Mouse (Mus musculus) right cerebral cortex, adult 18-20 months (tissue): ENCODE results near the gene Slc35d2.

Experiments
- DNase-seq: peaks from one replicate; pipeline ENCODE4 v3.0.0; 2022; ENCODE audit warnings: mixed read lengths

The Slc35d2 gene

GRCm38 (mm10) chr13:64128858-64129615, at the start of gene Slc35d2:
Slc35d2 (minus strand) TSS chr13:64129368.
- peak; percentile 6 for DNase-seq

DNA sequence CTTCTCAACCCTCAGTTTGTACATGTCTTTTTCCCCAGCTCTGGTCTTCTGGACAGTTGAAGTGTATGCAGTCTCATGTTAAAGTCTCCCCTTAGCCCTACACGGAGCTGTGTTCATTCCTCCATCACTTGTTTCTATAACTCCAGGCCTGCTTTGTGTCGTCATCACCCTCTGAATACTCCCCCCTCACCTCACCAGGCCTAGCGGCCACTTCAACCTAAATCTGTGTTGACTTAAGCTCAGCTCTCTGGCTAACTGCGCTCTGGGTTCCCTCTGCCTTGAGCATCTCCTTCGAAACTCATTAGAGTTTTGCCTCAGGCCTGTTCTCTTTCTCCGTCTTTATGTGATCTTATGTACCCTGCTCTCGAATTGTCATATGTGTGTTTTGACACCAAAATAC, 48.8 kb upstream of the Slc35d2 start:
- DNase-seq = no peak

DNA sequence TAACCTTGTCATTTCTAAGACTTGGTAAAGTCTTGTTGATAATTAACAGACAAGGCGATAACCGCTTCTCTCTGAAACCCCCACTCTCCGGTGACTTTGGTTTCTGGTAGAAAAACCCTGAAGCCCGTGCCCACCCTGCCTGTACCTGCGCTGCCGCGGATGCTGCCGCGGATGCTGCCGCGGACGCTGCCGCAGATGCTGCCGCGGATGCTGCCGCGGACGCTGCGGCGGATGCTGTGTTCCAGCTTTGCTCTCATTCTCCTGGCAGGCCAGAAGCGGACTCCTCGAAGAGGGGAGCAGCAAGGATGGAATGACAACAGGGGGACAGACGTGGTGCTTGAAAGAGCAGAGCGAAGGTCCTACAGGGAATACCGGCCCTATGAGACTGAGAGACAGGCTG, 40.6 kb upstream of the Slc35d2 start:
- DNase-seq = no peak

DNA sequence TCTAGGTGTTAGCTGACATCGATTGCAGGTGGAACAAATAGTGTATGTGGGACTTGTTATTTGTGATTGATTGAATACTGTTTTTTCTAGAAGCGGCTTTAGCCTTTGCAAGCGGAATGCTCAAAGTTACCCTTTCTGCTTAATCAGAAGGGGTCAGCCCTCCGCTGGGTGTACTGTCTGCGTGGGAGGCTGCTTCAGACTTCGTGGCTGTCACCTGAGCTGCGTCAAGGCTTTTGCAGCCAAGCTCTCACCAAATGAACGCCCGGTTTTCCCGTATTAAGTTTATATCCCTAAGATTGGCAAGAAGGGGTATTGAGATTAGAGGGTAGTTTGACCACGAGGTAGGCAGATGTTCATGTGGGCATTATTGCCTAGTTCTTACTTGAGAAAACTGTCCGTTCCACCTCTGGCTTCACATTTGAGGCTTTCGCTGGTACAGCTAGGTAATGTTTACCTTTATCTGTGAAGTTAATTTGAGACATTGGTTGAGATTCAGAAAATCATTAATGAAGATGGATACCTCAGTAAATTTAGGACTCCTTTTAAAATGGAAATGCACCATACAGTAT, 34.1 kb upstream of the Slc35d2 start:
- DNase-seq = no peak

GRCm38 (mm10) chr13:64162626-64163025, 33.5 kb upstream of the Slc35d2 start:
- peak; percentile 33 for DNase-seq

DNA sequence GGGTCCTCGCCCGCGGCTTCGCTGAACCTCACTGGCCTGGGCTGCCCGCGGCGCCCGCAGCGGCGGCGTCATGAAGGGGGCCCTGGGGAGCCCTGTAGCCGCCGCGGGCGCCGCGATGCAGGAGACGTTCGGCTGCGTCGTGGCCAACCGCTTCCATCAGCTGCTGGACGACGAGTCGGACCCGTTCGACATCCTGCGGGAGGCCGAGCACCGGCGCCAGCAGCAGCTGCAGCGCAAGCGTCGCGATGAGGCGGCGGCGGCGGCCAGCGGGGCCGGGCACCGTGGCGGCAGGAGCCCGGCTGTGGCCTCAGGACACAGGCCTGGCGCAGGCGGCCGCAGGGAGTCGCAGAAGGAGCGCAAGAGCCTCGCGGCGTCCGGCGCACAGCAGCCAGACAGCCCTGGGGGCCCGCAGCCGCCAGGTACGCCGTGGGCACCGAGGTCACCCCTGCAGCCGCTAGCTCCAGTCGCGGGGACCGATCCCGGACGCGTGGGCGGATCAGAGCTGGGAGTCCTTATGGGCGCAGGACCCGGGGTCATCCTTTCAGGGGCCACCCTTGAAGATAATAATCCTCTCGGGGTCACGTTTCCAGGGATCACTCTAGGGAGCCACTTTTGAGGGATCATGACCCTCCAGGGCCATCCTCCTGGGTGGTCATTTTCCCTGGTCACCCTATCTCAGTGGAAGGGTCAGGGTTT, 32.9 kb upstream of the Slc35d2 start:
- DNase-seq = peak; percentile 48

DNA sequence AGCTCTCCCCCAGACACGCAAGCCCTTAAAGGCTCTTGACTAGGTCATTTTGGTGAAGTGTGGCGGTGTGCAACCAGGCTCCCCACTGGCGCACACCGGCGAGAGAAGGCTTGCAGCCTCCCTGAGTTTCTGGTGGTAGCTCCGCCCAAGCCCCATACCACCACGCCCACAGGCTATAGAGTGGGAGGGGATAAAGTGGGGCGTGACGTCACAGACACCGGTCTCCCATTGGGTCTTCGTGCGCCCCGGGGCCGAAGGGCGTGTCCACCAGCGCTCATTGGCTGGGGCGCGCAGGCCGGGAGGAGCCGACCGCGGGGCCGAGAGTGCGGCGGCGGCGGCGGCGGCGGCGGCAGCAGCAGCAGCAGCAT, 32.4 kb upstream of the Slc35d2 start, which contains the start of gene Habp4:
TSS of gene Habp4 (plus strand) at position 277 of the 368 bp plus-strand sequence.
- DNase-seq = peak; percentile 99

GRCm38 (mm10) chr13:64156966-64157365, 27.8 kb upstream of the Slc35d2 start:
- no peak for DNase-seq

DNA sequence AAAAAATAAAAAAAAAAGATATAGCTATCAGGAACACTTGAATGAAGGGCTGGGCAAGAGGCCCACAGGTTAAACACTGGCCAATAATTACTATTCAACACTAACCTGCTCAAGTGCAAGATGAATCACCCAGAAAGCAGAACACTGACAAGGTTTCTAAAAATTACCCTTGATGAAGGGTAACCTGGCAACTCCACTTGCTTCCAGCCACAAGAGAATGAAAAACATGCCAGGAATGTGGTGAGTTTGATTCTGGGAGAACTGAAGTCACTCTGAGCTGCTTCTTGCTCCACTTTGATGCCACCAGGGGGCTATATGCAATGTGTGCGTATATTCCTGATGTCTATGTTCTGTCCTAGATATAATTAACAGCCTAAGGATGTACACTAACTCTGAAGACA, 26.0 kb upstream of the Slc35d2 start:
- DNase-seq = no peak

DNA sequence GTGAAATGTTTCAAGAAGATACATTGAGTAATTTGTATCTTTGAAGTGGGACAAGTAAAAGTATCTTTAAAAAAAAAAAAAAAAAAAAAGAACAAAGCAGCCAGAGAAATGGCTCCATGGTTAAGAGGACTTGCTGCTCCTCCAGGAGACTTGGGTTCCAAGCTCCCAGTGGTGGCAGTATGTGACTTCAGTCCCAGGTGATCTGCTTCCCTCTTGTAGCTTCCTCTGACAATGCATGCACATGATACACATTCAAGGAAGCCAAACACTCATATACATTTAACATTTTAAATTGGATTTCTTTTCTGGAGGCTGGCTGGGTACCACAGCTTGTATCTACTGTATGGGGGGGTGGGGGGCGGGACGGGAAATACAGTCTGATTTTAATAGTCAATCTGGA, 25.5 kb upstream of the Slc35d2 start:
- DNase-seq = no peak

DNA sequence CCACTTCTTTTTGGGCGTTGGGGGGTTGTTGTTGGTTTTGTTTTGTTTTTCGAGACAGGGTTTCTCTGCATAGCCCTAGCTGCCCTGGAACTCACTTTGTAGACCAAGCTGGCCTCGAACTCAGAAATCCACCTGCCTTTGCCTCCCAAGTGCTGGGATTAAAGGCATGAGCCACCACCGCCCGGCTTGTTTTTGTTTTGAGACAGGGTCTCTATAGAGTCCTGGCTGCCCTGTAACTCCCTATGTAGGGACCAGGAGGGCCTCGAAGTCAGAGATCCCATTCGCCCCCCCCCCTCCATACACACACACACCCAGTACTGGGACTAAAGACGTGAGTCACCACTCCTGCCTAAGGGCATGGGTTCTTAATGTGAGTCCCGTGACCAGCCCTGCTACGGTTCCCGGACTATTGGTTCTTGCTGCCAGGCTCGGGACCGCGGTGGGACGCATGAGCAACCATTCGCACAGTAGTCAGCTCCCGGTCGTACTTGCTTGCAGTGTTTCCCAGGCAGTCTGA, 24.6 kb upstream of the Slc35d2 start:
- no peak for DNase-seq

GRCm38 (mm10) chr13:64153083-64153682, 24.0 kb upstream of the Slc35d2 start, which contains the start of gene Zfp367:
Zfp367 (minus strand) TSS chr13:64153202.
- peak; percentile 97 for DNase-seq

DNA sequence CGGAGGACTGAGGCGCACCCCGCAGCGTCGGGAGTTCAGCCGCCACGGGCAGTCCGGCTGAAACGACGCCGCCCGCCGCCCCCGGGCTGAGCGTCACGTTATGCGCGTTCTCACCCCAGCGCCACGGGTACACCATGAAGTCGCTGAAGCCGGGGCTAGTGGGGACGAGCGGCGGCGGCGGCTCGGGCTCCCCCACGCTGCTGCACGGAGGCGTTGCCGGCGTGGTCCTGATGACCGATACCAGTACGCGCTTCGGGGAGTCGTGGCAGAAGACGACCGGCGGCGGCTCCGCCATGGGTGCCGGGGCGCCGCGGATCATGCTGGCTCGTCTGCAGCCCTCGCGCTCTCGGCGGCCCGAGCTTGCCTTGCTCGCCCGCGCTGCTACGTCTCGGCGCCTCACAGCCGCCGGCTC, 23.5 kb upstream of the Slc35d2 start:
- peak; percentile 52 for DNase-seq

DNA sequence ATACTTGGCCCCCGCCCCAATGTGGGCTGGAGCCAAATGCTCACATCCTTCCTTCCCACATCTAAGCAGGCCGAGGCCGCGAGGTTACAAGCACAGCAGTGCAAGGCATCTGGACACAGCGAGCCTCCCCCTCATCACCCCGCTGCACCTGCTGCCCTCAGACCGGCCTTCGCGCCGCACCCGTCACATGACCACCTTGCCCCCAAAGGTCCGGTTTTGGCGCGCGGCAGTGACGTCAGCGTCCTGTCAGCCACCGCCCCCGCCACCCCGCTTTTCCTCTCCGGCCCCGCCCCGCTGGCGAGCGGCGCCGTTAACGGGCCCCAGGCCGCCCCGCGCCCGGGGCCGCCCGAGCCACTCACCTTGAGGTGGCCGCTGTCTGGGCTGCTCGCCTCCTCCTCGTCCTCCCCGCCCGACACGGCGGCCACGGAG, 23.1 kb upstream of the Slc35d2 start:
- peak; percentile 77 for DNase-seq

DNA sequence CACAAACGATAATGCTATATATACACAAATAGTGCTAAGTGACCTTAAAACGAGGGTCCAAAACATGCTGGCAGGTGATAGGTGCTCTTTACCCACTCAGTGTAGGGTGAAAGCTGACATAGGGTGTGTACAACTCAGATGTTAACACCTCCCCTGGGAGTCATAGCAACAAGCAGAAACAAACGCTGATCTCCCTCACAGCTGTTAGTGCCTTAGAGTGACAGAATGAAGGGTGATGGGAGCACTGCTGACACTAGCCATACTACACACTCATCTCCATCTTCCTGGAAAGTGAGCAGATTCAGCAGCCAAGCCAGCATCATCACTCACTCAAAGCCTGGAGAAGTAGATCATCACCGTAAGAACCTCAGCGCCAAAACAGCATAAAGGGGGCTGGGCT, 21.0 kb upstream of the Slc35d2 start:
- no peak for DNase-seq

DNA sequence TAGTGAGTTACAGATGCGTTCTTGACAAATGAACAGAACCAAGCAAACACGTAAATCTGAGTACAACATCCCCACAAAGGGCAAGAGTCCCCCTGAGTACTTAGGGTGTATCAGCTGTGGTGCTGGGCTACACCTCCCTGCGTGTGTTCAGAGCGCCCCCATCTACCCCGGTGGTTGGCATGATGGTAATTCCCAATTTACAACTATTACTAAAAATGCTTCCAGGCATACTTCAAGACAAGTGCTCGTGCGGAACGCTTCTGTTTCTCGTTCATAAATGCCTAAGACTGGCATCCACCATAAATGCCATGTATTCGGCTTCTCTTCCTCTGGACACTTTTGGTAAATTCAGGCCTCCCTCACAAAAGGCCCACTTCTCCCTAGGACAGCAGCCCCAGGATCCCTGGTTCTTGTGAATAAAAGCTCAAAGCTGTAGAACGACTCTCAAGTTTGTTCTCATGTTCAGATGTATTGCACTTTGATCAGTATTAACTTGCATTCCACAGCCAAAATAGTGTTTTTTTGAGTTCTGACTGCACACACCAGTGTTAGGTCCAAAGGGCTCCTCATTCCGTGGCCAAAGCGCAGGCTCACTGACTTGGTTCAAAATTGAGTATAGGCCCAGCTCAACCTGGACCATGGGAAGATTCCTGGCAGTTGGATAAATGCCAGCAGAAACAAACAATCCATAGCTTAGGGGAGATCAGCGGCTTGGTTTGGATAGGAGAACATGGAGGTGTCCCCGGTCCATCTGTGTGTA, 628 bp upstream of the Slc35d2 start:
- peak; percentile 12 for DNase-seq

GRCm38 (mm10) chr13:64126316-64126715, 2.9 kb downstream of the Slc35d2 start:
- DNase-seq = no peak

- DNase-seq = no peak
Observed at GRCm38 (mm10) chr13:64124886-64125285, 4.3 kb downstream of the Slc35d2 start.

DNA sequence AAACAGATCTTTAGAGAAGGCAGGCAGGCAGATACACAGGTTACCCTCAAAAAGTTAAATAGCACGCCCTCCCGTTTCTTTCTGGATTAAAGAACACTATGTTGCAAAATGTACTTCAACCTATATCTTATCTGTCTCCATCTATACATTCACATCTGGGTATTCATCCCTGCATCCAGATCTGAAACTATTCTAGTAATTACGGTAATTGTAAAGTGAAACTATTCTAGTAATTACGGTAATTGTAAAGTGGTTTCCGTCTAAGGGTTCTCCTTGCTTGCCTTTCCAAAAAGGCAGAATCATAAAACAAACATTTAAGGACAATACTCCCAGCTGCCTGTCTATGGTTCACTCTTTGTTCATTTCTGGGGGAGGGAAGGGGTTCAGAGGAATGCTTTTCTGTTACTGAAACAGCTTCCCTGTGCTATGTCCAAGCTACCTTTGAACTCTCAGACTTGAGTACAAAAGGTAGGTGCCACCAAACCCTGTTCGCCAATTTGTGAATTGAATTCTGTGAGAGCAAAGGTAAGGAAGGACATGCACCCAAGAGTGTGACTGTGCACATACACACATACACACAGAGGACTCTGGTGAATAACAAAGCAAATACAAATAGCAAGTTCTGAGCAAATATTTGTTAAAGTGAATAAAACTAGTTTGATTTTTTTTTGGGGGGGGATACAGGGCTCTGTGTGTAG, 5.5 kb downstream of the Slc35d2 start:
- DNase-seq = no peak

DNA sequence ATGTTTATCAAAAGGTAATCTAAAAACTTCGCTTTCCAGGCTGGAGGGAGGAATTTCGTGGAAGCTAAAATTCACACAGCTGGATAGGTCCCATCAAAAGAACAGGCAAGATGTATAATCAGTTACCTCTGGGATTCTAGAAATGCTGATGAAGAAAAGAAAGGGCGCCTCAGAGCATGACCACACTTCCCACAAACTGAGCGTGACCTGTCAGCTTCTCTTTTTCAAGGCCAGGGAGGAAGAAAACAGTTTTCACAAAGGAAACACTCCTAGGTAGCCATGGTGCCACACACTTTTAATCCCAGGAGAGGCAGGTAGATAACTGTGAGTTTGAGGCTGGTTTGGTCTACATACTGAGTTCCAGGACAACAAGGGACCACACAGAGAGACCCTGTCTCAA, 8.4 kb downstream of the Slc35d2 start:
- DNase-seq = no peak

GRCm38 (mm10) chr13:64117442-64117841, 11.7 kb downstream of the Slc35d2 start:
- DNase-seq = no peak

GRCm38 (mm10) chr13:64110421-64110820, 18.7 kb downstream of the Slc35d2 start:
- DNase-seq = no peak
